Mouse (Mus musculus): Measurements from ENCODE around the gene Mmadhc. TPM values are rescaled to one million over a fixed set of nuclear protein-coding genes. Genes with fewer than 3 reads are reported as not detected.
A peak's percentile ranks its signal among the peaks of the same experiment; 100 is the strongest.

The Mmadhc gene
- polyA plus RNA-seq (2015; fragmentation: Nextera tagmentation; extraction: Ambion mirVana): 158 and 159 TPM in 2 replicates

- Histone ChIP-seq H3K4me3 (replicated peaks) (peak within 1 kb of the TSS; percentile 90), H3K27me3 (no peaks in the 10 kb centered on the region), H3K9ac (replicated peaks) (peak within 1 kb of the TSS; percentile 86), H3K4me2 (replicated peaks) (peak within 1 kb of the TSS; percentile 73), H3K4me1 (replicated peaks) (peaks cover 31% of the 10 kb centered on the region), H3K27ac (peak within 1 kb of the TSS; percentile 86), H3K9me3 (no peaks in the 10 kb centered on the region), H3K36me3 (peaks cover under 1% of the 10 kb centered on the region; the same call in 1 of the 2 replicates)
- peak; percentile 97 for ATAC-seq
- WGBS: 1% methylated on average over 58 of the region's 58 CpGs
Observed at GRCm38 (mm10) chr2:50296109-50296986, at the start of gene Mmadhc. Mmadhc (minus strand) TSS chr2:50296801.

GRCm38 (mm10) chr2:50343598-50343997 is 47.0 kb upstream of the Mmadhc start:
- Histone ChIP-seq H3K4me3 (replicated peaks) (no peak overlapping the region), H3K36me3 (no peaks in the 10 kb centered on the region), H3K9ac (replicated peaks) (no peak overlapping the region), H3K4me2 (replicated peaks) (no peak overlapping the region), H3K4me1 (replicated peaks) (no peaks in the 10 kb centered on the region), H3K27me3 (no peaks in the 10 kb centered on the region), H3K9me3 (no peaks in the 10 kb centered on the region), H3K27ac (no peak overlapping the region)
- WGBS: 93% methylated on average over 8 of the region's 8 CpGs
- no peak for ATAC-seq

DNA sequence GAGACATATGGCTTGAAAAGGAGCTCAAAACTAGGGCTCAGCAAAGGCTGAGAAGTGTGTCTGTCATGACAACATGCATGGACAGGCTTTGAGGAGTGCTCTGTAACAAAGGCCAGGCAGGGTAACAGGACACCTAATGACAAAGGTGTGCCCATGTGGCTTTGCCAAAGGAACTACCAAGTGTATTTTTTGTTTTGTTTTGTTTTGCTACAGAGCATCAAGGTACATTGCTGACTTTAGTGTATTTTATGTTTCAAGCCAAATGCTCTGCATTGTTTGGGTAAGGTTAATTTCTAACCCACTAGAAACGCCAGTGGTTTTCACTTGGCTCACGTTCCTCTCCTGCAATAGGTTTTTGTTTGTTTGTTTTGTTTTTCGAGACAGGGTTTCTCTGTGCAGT is 42.5 kb upstream of the Mmadhc start:
- Histone ChIP-seq H3K9ac (replicated peaks) (no peak overlapping the region), H3K4me3 (replicated peaks) (no peak overlapping the region), H3K27ac (no peak overlapping the region), H3K4me1 (replicated peaks) (no peaks in the 10 kb centered on the region), H3K4me2 (replicated peaks) (no peak overlapping the region), H3K27me3 (no peaks in the 10 kb centered on the region), H3K36me3 (no peaks in the 10 kb centered on the region), H3K9me3 (no peaks in the 10 kb centered on the region)
- ATAC-seq: no peak
- 86% methylated on average over 3 of the region's 3 CpGs for WGBS

GRCm38 (mm10) chr2:50337596-50337995 is 41.0 kb upstream of the Mmadhc start:
- Histone ChIP-seq H3K27me3 (no peaks in the 10 kb centered on the region), H3K9ac (replicated peaks) (no peak overlapping the region), H3K4me3 (replicated peaks) (no peak overlapping the region), H3K9me3 (no peaks in the 10 kb centered on the region), H3K4me1 (replicated peaks) (no peaks in the 10 kb centered on the region), H3K36me3 (no peaks in the 10 kb centered on the region), H3K4me2 (replicated peaks) (no peak overlapping the region), H3K27ac (no peak overlapping the region)
- 67% methylated on average over 1 of the region's 1 CpGs for WGBS
- no peak for ATAC-seq

GRCm38 (mm10) chr2:50331716-50332270 is 35.2 kb upstream of the Mmadhc start:
- Histone ChIP-seq H3K27me3 (no peaks in the 10 kb centered on the region), H3K4me1 (replicated peaks) (0 out of 2 replicates have a peak, but pooled peaks cover 6% of the 10 kb centered on the region), H3K9ac (replicated peaks) (no peak overlapping the region), H3K4me2 (replicated peaks) (no peak overlapping the region), H3K4me3 (replicated peaks) (no peak overlapping the region), H3K9me3 (no peaks in the 10 kb centered on the region), H3K27ac (no peak overlapping the region), H3K36me3 (no peaks in the 10 kb centered on the region)
- no peak for ATAC-seq
- WGBS: 55% methylated on average over 5 of the region's 5 CpGs

DNA sequence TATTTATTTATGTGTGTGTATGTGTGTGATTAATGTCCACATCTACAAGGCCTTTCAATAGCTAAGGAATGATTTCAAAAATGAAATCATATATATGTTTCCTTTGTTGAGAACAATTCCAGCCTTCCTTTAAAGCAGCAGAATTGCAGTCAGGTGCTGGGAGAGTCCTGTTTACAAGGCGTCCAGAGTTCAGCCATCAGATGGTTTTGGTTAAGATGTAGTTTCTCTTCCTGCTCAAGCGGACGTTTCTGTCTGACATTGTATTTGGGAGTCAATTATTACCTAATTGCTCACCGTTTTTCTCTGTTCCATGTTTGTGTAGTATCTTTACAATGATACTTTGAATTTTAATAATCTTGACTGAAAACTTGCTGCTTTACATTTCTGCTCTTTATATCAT is 31.6 kb upstream of the Mmadhc start:
- no peak for ATAC-seq
- H3K27me3 ChIP-seq: no peaks in the 10 kb centered on the region
- H3K4me1 ChIP-seq (replicated peaks): 0 out of 2 replicates have a peak, but pooled peaks cover 6% of the 10 kb centered on the region
- no peak overlapping the region for H3K9ac ChIP-seq (replicated peaks)
- WGBS: 97% methylated on average over 4 of the region's 4 CpGs
- H3K9me3 ChIP-seq: no peaks in the 10 kb centered on the region
- no peak overlapping the region for H3K4me3 ChIP-seq (replicated peaks)
- H3K4me2 ChIP-seq (replicated peaks): no peak overlapping the region
- H3K27ac ChIP-seq: no peak overlapping the region
- no peaks in the 10 kb centered on the region for H3K36me3 ChIP-seq

DNA sequence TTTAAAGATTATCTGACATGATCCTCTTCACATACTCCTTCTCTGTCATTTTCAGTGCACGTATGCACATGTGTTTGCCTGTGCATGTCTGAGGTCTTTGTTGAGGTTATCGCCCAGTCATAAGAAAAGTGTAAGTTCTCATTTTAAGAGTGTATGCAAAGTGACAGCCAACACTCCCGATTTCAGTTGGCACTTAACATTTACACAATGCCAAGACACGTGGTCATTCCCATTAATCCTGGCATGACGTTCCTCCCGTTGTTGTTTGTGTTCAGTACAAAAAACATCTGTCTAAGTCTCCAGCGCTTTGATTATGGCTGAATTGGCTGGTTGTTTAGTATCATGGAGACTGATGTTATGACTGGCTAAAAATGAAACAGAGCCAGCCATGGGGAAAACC is 28.2 kb upstream of the Mmadhc start:
- no peak overlapping the region for H3K4me2 ChIP-seq (replicated peaks)
- H3K27ac ChIP-seq: no peak overlapping the region
- H3K27me3 ChIP-seq: no peaks in the 10 kb centered on the region
- H3K9me3 ChIP-seq: no peaks in the 10 kb centered on the region
- no peak overlapping the region for H3K9ac ChIP-seq (replicated peaks)
- H3K36me3 ChIP-seq: no peaks in the 10 kb centered on the region
- H3K4me3 ChIP-seq (replicated peaks): no peak overlapping the region
- no peak for ATAC-seq
- H3K4me1 ChIP-seq (replicated peaks): no peaks in the 10 kb centered on the region
- 92% methylated on average over 7 of the region's 7 CpGs for WGBS

- 0 out of 2 replicates have a peak, but pooled peaks cover 2% of the 10 kb centered on the region for H3K9me3 ChIP-seq
- H3K4me3 ChIP-seq (replicated peaks): no peak overlapping the region
- H3K4me1 ChIP-seq (replicated peaks): peaks cover 13% of the 10 kb centered on the region
- no peak overlapping the region for H3K9ac ChIP-seq (replicated peaks)
- 0 out of 2 replicates have a peak overlapping the region, but pooled peaks have one; percentile 0 for H3K4me2 ChIP-seq (replicated peaks)
- 45% methylated on average over 9 of the region's 9 CpGs for WGBS
- peak; percentile 75 for ATAC-seq
- H3K27ac ChIP-seq: no peak overlapping the region
- H3K27me3 ChIP-seq: no peaks in the 10 kb centered on the region
- no peaks in the 10 kb centered on the region for H3K36me3 ChIP-seq
Observed at GRCm38 (mm10) chr2:50306663-50307320, 10.2 kb upstream of the Mmadhc start.

GRCm38 (mm10) chr2:50304824-50305577 is 8.4 kb upstream of the Mmadhc start:
- no peak overlapping the region for H3K27ac ChIP-seq
- no peak overlapping the region for H3K9ac ChIP-seq (replicated peaks)
- peaks cover 13% of the 10 kb centered on the region for H3K4me1 ChIP-seq (replicated peaks)
- no peaks in the 10 kb centered on the region for H3K9me3 ChIP-seq
- no peak overlapping the region for H3K4me3 ChIP-seq (replicated peaks)
- ATAC-seq: peak; percentile 82; the same call in 1 of the 2 replicates
- no peak overlapping the region for H3K4me2 ChIP-seq (replicated peaks)
- no peaks in the 10 kb centered on the region for H3K27me3 ChIP-seq
- H3K36me3 ChIP-seq: no peaks in the 10 kb centered on the region
- 82% methylated on average over 1 of the region's 1 CpGs for WGBS

GRCm38 (mm10) chr2:50296987-50297350 is 368 bp upstream of the Mmadhc start:
- peak overlapping the region; percentile 90 for H3K4me3 ChIP-seq (replicated peaks)
- H3K9me3 ChIP-seq: no peaks in the 10 kb centered on the region
- H3K4me1 ChIP-seq (replicated peaks): peaks cover 31% of the 10 kb centered on the region
- WGBS: 0% methylated on average over 9 of the region's 9 CpGs
- peak overlapping the region; percentile 73 for H3K4me2 ChIP-seq (replicated peaks)
- no peaks in the 10 kb centered on the region for H3K27me3 ChIP-seq
- no peak overlapping the region for H3K27ac ChIP-seq
- H3K9ac ChIP-seq (replicated peaks): no peak overlapping the region
- no peaks in the 10 kb centered on the region for H3K36me3 ChIP-seq
- no peak for ATAC-seq

DNA sequence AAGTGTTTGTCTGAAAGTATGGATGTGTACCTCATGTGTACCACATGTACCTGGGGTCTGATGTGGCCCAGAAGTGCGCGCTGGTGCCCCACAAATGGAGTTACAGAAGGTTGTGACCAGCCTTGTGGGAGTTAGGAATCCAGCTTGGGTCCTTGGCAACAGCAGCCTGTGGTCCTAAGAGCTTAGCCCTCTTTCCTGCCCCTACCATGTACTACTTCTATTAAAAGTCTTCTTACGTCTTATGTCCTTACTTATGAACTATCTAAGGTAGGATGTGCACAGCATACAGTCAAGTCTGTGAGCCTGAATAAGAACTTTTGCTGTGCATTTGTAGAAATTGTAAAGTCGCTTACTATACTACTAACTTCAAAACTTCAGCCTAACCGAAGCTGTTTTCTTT is 1.0 kb downstream of the Mmadhc start:
- ATAC-seq: no peak
- Histone ChIP-seq H3K4me3 (replicated peaks) (peak overlapping the region; percentile 90), H3K27ac (no peak overlapping the region), H3K4me1 (replicated peaks) (peaks cover 31% of the 10 kb centered on the region), H3K4me2 (replicated peaks) (peak overlapping the region; percentile 73), H3K36me3 (peaks cover 9% of the 10 kb centered on the region), H3K9me3 (no peaks in the 10 kb centered on the region), H3K9ac (replicated peaks) (peak overlapping the region; percentile 86), H3K27me3 (no peaks in the 10 kb centered on the region)
- WGBS: 43% methylated on average over 5 of the region's 5 CpGs

Measured in midbrain, embryonic 13.5 days (tissue).